Mouse (Mus musculus): ENCODE measurements around the gene Setd1a.
"Not testable (repeated sequence)": the region's sequence is repeated elsewhere in the genome, so short reads cannot be mapped to it uniquely, and the experiment has no call there.

DNA sequence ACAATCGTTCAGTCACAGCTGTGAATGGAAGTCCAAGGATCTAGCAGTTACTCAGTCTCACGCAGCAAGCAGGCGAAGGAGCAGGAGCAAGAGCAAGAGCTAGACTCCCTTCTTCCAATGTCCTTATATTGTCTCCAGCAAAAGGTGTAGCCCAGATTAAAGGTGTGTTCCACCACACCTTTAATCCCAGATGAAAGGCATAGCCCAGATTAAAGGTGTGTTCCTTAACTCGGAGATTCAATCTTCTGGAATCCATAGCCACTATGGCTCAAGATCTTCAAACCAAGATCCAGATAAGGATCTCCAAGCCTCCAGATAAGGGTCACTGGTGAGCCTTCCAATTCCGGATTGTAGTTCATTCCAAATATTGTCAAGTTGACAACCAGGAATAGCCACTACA lies 44.4 kb upstream of the Setd1a start, which contains the start of gene Ctf2:
- TF ChIP-seq POLR2A (IDR thresholded peaks at IDR 0.05; ENCODE audit: control insufficient read depth, extremely low read depth, insufficient read depth, low read length, poor library complexity); CTCF (IDR thresholded peaks at IDR 0.05; ENCODE audit: borderline replicate concordance, control insufficient read depth, extremely low read depth, insufficient read depth, low read length, poor library complexity): not testable (repeated sequence)

Data from thymus, adult 2 months (tissue).